Mouse (Mus musculus) cerebellum, adult 11-12 months (tissue): ENCODE measurements at regions not wholly inside any gene's neighbourhood (a gene's known extent, or its start where the extent isn't known, plus 50 kb on each side); places are given as distances from the start of the nearest gene placed in this dataset.

Source experiments
- DNase-seq: peaks from one replicate; pipeline ENCODE4 v3.0.0; 2022

GRCm38 (mm10) chr6:100040459-100040984 lies 246.8 kb downstream of the Rybp start:
- DNase-seq, result no peak

GRCm38 (mm10) chr6:100032701-100033100 lies 254.6 kb downstream of the Rybp start:
- peak; percentile 92 for DNase-seq

GRCm38 (mm10) chr6:100030522-100030921 lies 256.8 kb downstream of the Rybp start:
- no peak for DNase-seq

GRCm38 (mm10) chr6:100030010-100030409 lies 257.3 kb downstream of the Rybp start:
- no peak for DNase-seq

- DNase-seq, result no peak
Observed at GRCm38 (mm10) chr6:100027524-100027923, 259.8 kb downstream of the Rybp start.

GRCm38 (mm10) chr6:100025531-100025951 lies 261.7 kb downstream of the Rybp start:
- no peak for DNase-seq

GRCm38 (mm10) chr6:100023434-100024095 lies 263.7 kb downstream of the Rybp start:
- no peak for DNase-seq

- DNase-seq, result no peak
Observed at GRCm38 (mm10) chr6:100019016-100019415, 268.3 kb downstream of the Rybp start.

- no peak for DNase-seq
Observed at GRCm38 (mm10) chr6:100013949-100014348, 273.3 kb downstream of the Rybp start.

GRCm38 (mm10) chr6:100011520-100012062 lies 275.7 kb downstream of the Rybp start:
- no peak for DNase-seq

- DNase-seq, result no peak
Observed at GRCm38 (mm10) chr6:100010954-100011481, 276.3 kb downstream of the Rybp start.

- DNase-seq, result no peak
Observed at GRCm38 (mm10) chr6:99999711-100000365, 273.6 kb upstream of the Prok2 start.

- DNase-seq, result no peak
Observed at GRCm38 (mm10) chr6:99995970-99996956, 270.1 kb upstream of the Prok2 start.

- no peak for DNase-seq
Observed at GRCm38 (mm10) chr6:99994026-99994425, 267.8 kb upstream of the Prok2 start.

- peak; percentile 63 for DNase-seq
Observed at GRCm38 (mm10) chr6:99991079-99991478, 264.9 kb upstream of the Prok2 start.

- DNase-seq, result no peak
Observed at GRCm38 (mm10) chr6:99990604-99991003, 264.4 kb upstream of the Prok2 start.

- no peak for DNase-seq
Observed at GRCm38 (mm10) chr6:99986449-99986848, 260.3 kb upstream of the Prok2 start.

GRCm38 (mm10) chr6:99985322-99985721 lies 259.1 kb upstream of the Prok2 start:
- no peak for DNase-seq

GRCm38 (mm10) chr6:99984856-99985224 lies 258.6 kb upstream of the Prok2 start:
- DNase-seq, result no peak

GRCm38 (mm10) chr6:99984057-99984855 lies 258.1 kb upstream of the Prok2 start:
- no peak for DNase-seq

GRCm38 (mm10) chr6:99979614-99980013 lies 253.4 kb upstream of the Prok2 start:
- DNase-seq, result no peak
